Mouse (Mus musculus) MEL (cell line): ENCODE measurements around the gene Samd5.

ENCODE experiments used
- CTCF ChIP-seq, 3 experiments: IDR thresholded peaks in 2 of 3; conservative IDR thresholded peaks in 1 of 3; 2 replicates each; pipeline ENCODE4 v1.5.1; 2011 to 2012; ENCODE audit warnings: low read length in 3 of 3, low read depth in 2 of 3, mild to moderate bottlenecking in 2 of 3, improper control_type of control experiment in 1 of 3, inconsistent platforms in 1 of 3, mixed read lengths in 1 of 3, moderate library complexity in 1 of 3; ENCODE audit not compliant: control insufficient read depth in 1 of 3, insufficient read depth in 1 of 3, poor library complexity in 1 of 3, severe bottlenecking in 1 of 3
- E2F4 ChIP-seq: IDR thresholded peaks from 2 replicates; pipeline ENCODE4 v1.6.1; 2011; ENCODE audit warnings: low read depth, low read length, improper control_type of control experiment, borderline replicate concordance
- EP300 ChIP-seq, 2 experiments: IDR thresholded peaks; 2 replicates each; pipeline ENCODE4 v1.6.1; 2011; ENCODE audit warnings: improper control_type of control experiment in 2 of 2, low read length in 2 of 2, low read depth in 1 of 2, mild to moderate bottlenecking in 1 of 2
- GATA1 ChIP-seq: IDR thresholded peaks from 2 replicates; pipeline ENCODE4 v1.6.1; 2011; ENCODE audit warnings: low read depth, low read length, improper control_type of control experiment
- MAX ChIP-seq: IDR thresholded peaks from 2 replicates; pipeline ENCODE4 v1.6.1; 2011; ENCODE audit warnings: low read length, improper control_type of control experiment
- MAZ ChIP-seq: IDR thresholded peaks from 2 replicates; pipeline ENCODE4 v1.6.1; 2012; ENCODE audit warnings: low read depth, mild to moderate bottlenecking, inconsistent platforms, low read length, improper control_type of control experiment
- POLR2A ChIP-seq, 2 experiments: IDR thresholded peaks; 2 replicates each; pipeline ENCODE4 v1.6.1; 2011 to 2012; ENCODE audit warnings: low read length in 2 of 2, mild to moderate bottlenecking in 2 of 2, control low read depth in 1 of 2, improper control_type of control experiment in 1 of 2, low read depth in 1 of 2, moderate library complexity in 1 of 2; ENCODE audit not compliant: control insufficient read depth in 1 of 2, insufficient read depth in 1 of 2, poor library complexity in 1 of 2
- SMC3 ChIP-seq: IDR thresholded peaks from 2 replicates; pipeline ENCODE4 v1.6.1; 2011; ENCODE audit warnings: low read depth, low read length, improper control_type of control experiment

GRCm38 (mm10) chr10:9640056-9640455, 35.0 kb downstream of the Samd5 start:
- no peak for TF ChIP-seq CTCF (IDR thresholded peaks at IDR 0.05 in 2 of 3, conservative IDR thresholded peaks at IDR 0.05 in 1 of 3; ENCODE audit: control insufficient read depth in 1 of 3, insufficient read depth in 1 of 3, low read depth in 2 of 3, low read length in 3 of 3, poor library complexity in 1 of 3, severe bottlenecking in 1 of 3)
- no peak for TF ChIP-seq SMC3
- no peak for TF ChIP-seq GATA1
- no peak for TF ChIP-seq POLR2A (IDR thresholded peaks at IDR 0.05; ENCODE audit: control insufficient read depth in 1 of 2, insufficient read depth in 1 of 2, low read depth in 1 of 2, low read length in 2 of 2, poor library complexity in 1 of 2)
- no peak for TF ChIP-seq MAX
- TF ChIP-seq E2F4: no peak
- no peak for TF ChIP-seq MAZ
- no peak for TF ChIP-seq EP300 (IDR thresholded peaks at IDR 0.05; ENCODE audit: low read depth in 1 of 2, low read length in 2 of 2)
